Mouse (Mus musculus) megakaryocyte, adult 5-6 weeks (primary cell): ENCODE data around the gene Vegfa. TPM values are rescaled to one million over a fixed set of nuclear protein-coding genes. Genes with fewer than 3 reads are reported as not detected.

Experiments used
- ATAC-seq: 2 replicates; pipeline ENCODE4 v1.8.0; 2016; ENCODE audit warnings: mild to moderate bottlenecking, inconsistent platforms; ENCODE audit not compliant: poor library complexity, severe bottlenecking
- total RNA-seq, 2 experiments: library from RNA; stranded (forward) in 1 of 2; stranded (reverse) in 1 of 2; fragments of 153-499, 151-499 nt in 1 of 2; fragments of 221-1000, 200-1000 nt in 1 of 2; gene quantifications; 2 replicates each; pipeline versions ENCODE4 v1.2.3 to v1.2.4; 2015 to 2017

Vegfa gene
- 5.6 and 9.1 TPM in 2 replicates for total RNA-seq (2015)
- total RNA-seq (2017): 4.8 and 11.4 TPM in 2 replicates

- ATAC-seq: peak; percentile 81
These were observed at the start of gene Vegfa for GRCm38 (mm10) chr17:46032257-46032991. TSS of gene Vegfa (minus strand) at chr17:46032369.

DNA sequence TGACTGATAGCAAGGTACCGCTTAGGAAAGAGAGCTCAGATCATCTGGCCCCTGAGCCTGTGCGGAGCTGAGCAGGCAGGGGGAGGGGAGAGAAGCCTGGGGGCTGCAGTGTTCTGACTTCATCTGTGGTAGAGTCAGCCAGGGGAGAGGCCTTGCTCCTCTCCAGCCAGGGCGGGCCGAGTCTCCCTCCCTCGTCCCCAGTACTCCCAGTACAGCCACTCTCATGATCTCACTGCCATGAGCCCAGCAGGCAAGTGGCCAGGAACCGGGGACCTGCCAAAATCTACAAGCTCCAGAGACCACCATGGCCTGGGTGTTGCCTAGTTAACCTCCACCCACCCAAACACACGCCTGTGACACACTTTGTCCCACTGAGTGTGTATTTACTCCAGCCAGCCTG lies 49.5 kb upstream of the Vegfa start:
- no peak for ATAC-seq

DNA sequence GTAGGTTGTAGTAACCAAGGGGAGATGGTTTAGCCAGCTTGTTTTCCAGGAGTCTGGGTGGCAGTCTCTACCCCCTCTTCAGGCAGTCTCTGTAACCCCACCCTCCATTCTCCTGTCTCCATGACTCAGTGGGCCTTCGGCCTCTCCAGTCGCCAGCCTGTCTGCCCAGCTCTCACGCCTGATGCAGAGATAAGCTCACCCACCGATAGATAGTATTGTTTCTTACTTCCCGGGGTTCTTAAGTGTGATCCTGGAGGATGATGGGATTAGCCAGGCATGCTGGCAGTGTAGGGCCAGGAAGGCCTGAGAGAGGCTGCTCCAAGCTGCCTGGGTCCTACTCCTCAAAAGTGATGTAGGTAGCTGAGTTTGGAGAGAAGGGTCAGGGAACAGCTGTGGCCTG lies 48.9 kb upstream of the Vegfa start:
- no peak for ATAC-seq

DNA sequence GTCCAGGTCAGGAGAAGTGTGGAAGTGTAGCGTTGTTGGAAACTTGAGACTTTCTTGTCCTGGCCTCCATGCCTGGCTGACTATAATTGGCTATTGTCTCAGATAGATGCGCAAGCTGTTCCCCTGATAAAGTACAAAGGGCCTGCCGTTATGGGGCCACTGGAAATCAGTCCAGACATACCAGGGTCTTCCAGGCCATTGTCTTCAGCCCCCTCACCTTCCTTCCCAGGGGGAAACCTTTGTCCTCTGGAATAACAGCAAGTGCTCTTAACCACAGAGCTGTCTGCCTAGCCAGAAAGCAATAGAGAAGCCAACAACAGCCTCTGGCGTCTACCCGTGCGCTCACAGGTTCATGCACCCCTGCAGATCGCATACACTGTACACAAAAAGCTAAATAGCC lies 48.2 kb upstream of the Vegfa start:
- no peak for ATAC-seq

GRCm38 (mm10) chr17:46079037-46079436 lies 46.9 kb upstream of the Vegfa start:
- no peak for ATAC-seq

DNA sequence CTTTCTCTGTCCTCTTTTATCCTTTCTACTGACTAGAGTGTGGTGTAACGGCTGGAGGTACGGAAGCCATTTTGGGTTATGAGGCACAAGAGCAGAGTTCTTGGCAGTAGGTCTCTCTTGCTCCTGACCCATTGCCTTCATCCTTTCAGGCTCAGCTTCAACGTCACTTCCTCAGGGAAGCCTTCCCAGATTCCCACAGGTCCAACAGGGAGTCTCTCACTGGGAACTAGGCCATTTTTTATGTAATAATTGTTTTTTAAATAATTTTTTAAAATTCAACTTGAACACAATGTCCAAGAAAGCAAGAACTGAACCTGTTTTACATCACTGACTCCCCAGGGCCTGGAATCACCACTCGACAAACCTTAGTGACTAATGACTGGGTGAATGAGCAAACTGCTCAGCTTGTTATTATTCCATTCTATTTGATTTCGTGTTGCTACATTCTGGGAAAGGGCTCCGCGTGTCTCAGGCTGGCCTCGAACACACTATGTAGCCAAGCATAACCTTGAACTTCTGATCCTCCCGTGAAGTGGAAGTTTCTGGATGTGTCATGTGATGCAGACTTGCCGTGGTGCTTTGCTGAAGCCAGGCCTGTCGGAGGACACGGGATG lies 45.9 kb upstream of the Vegfa start:
- no peak for ATAC-seq

GRCm38 (mm10) chr17:46076260-46076551 lies 44.0 kb upstream of the Vegfa start:
- ATAC-seq: no peak

GRCm38 (mm10) chr17:46075551-46076259 lies 43.5 kb upstream of the Vegfa start:
- ATAC-seq: no peak

DNA sequence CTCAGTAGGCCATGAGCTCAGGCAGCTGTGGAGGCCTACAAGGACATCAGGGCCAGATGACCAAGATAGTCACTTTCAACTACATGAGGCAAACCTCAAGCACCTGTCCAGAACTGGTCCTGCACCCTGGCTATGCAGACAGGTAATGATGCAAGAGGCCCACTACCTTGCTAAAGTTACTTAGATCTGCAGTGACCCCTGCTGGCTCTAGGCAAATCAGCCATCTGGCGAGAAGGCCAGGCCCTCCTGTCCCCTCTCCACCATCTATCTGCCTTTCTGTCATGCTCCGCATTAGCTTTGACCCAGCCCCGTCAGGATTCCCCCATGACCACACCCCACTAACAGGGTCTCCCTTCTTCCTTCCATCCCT lies 42.9 kb upstream of the Vegfa start:
- peak; percentile 56 for ATAC-seq

DNA sequence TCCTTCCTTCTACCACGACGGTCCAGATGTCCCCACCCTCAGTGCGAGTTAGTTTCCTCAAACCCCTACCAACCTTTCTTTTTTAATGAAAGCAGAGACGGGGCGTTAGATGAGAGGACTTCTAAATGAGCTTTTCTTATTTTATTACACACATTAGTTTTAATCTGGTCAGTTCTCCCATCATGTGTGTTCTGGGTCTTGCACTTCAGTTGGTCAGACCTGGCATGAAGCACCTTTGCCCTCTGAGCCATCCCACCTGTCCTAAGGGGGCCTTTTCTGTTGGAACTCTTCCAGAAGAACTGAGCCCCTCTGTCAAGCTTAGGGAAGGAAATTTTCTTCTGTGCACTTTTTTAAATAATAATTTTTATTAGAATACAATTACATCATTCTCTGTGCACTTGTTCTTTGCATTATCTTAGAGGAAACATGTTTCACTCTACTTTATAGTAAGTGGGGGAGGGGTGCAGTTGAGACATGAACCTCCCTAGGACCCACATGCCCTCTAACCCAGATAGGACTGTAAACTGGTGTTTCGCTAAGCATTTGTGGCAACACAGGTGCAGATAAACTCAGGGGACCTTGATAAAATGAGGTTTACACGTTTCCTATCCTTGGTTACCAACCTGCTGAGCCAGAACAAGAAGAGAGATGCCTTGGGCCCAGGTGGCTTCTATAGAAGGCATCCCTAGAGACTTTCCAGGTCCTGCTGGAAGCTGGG lies 42.4 kb upstream of the Vegfa start:
- no peak for ATAC-seq

DNA sequence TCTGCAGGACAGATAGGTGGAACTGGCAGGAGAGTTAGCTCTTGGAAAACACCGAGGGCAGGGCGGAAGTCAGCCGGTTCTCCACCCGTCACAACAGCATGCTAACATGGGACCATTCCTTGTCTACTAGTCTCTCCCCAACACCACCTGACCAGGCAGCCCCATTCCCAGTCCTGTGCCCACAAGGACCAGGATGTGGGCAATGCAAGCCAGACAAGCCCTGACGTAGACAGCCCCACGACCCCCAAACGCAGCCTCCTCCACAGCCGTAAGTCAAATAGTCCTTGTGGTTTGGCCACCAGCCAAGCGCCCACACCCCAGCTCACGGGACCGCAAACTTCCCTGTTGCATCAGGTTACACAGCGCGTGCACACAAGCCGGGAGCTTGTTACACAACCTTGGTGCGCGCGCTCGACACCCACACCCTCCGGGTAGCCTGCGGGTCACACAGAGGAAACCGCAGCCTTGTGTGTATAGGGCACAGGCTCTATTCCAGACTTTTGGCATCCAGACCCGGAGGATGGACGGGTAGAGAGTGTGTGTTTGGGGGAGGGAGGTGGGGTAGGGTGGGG lies 41.6 kb upstream of the Vegfa start:
- peak; percentile 91 for ATAC-seq

GRCm38 (mm10) chr17:46071531-46071930 lies 39.4 kb upstream of the Vegfa start:
- ATAC-seq: no peak

DNA sequence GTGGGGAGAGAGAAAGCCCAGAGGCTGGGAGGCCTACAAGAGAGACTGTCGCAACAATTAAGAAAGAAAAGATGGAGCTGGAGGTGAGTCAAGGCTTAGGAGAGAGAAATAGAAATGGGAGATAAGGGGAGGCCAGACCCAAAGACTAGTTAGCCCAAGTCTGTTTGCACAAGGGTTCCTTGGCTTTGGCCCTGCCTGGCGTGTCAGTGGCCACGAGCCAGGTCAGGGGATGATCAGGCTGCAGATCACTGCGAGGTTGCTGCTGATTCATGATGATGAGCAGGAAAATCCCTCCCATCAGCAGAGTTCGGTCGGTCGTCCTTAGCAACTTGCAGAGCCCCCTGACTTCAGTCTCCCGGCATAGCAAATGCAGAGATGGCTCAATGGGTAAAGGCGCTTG lies 37.9 kb upstream of the Vegfa start:
- no peak for ATAC-seq

GRCm38 (mm10) chr17:46063974-46064312 lies 31.8 kb upstream of the Vegfa start:
- ATAC-seq: no peak

- ATAC-seq: no peak
These were observed 31.3 kb upstream of the Vegfa start for GRCm38 (mm10) chr17:46063283-46063973.

GRCm38 (mm10) chr17:46060253-46060652 lies 28.1 kb upstream of the Vegfa start:
- no peak for ATAC-seq

DNA sequence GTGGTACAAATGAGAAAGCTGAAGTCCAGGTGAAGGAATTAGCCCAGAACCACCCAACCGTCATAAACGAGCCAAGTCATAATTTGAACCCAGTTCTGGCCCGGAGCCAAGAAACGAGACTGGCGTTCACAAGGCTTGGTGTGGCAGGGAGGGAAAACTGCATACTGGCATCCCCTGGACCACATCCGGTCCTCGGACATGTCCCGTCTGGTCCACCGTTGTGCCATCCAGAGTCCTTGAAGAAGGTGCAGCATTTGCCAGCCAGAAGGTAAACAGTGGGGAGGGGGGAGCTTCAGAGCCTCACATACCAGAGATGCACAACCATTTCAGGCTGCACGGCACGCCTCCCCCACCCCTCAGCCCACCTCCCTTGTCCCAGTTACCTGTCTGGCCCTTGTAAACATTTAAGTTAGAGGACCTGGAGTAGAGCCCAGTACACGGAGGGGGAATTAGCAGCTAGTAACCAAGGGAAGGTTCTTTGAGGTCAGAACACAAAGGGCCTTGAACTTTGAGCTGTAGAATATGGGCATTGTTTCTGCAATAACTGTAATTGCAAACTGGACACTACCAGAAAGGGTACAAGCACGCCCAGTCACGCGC lies 27.2 kb upstream of the Vegfa start:
- ATAC-seq: no peak

- no peak for ATAC-seq
These were observed 24.1 kb upstream of the Vegfa start for GRCm38 (mm10) chr17:46056288-46056687.

DNA sequence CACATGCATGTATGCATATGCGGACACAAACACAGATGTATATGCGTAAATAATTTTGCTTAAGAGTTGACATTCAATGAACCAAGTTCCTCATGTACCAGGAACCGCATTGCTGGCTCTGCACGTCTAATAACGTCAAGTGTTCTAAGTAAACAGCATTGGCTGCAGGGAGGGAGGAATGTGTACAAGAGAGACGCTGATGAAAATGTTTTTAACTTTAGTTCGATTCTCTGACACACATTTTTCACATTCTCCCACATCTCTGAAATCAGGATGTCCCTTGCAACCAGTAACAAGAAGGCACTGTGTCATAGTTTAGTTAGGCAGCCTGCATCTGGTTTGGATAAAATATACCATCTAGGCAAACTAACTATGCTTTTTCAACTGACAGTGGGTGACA lies 23.6 kb upstream of the Vegfa start:
- no peak for ATAC-seq

- no peak for ATAC-seq
These were observed 21.2 kb upstream of the Vegfa start for GRCm38 (mm10) chr17:46053291-46053842.
